In the genomic region with DNA sequence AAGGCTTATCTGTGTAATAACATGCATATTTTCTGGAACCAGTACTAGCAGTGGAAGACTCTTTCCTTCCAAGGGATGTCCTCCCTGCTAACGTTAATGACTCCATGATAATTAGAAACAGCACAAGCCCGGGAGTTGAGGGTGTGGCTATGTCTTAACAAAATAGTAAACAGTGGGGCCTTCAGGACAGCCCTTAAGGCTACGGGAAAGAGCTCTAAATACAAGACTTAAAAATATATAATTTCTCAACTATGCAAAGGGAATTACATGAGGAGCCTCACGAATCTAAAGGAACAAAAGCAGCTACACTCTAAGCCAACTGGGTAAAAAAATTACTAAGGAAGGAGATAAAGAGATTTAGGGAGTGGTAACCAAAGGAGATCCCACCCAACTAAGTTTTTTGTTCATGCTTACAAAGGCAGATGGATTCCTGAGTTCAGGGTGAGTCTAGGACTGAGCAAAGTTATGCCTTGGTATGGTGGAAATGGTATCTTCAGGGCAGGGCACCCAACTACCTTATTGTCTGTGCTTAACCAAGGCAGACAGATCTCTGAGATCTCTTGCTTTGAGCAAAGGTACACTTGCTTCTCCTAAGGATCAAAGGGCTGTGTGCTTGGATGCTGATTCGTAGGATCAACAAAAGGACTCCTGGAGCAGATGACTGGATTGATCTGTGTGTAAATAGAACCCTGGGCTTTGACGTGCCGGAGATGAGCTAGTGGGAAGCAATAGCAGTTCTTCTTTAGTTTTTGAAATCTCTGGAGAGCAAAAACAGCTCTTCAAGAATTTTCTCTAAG, we compare ENCODE assay signal across 25 mouse cellular contexts. TPM values are rescaled to one million over a fixed set of nuclear protein-coding genes. Genes with fewer than 3 reads are reported as not detected.
DNase-seq lines count a peak whose midpoint lies in the region; ATAC-seq and TF ChIP-seq lines count a peak whose summit lies in the region.
"Had no signal": no experiment of that assay in that cellular context is flagged by ENCODE, and none has a peak within 500 bp of the region (broad histone marks: within the 10 kb centered on the region; RNA-seq: fewer than 3 reads in every experiment).

No protein-coding gene starts in this region.

- no peak overlapping the region for H3K4me3 ChIP-seq in embryonic facial prominence, embryonic 12.5 days
- no peak overlapping the region for H3K4me3 ChIP-seq in embryonic facial prominence, embryonic 10.5 days
- H3K4me3 ChIP-seq in layer of hippocampus, adult 2 months: no peak overlapping the region
- H3K4me3 ChIP-seq in stomach, embryonic 15.5 days (replicated peaks): no peak overlapping the region
- no peak overlapping the region for H3K4me3 ChIP-seq in stomach, postnatal 0 days (ENCODE audit: low read depth, low read length)
- H3K4me3 ChIP-seq in intestine, embryonic 16.5 days (ENCODE audit: low read length): no peak overlapping the region
- H3K4me3 ChIP-seq: neural tube, embryonic 13.5 days had no signal

- TF ChIP-seq EP300 in stomach, postnatal 0 days (optimal IDR thresholded peaks at IDR 0.05): no peak

- 34% methylated on average over 7 of the region's 7 CpGs for WGBS in embryonic facial prominence, embryonic 12.5 days
- WGBS in embryonic facial prominence, embryonic 10.5 days: 41% methylated on average over 7 of the region's 7 CpGs
- 50% methylated on average over 7 of the region's 7 CpGs for WGBS in stomach, embryonic 15.5 days
- 32% methylated on average over 7 of the region's 7 CpGs for WGBS in stomach, postnatal 0 days
- WGBS in intestine, embryonic 16.5 days: 37% methylated on average over 7 of the region's 7 CpGs

- H3K9ac ChIP-seq in embryonic facial prominence, embryonic 12.5 days: no peak overlapping the region
- no peak overlapping the region for H3K9ac ChIP-seq in stomach, embryonic 15.5 days
- no peak overlapping the region for H3K9ac ChIP-seq in stomach, postnatal 0 days (ENCODE audit: low read length)
- H3K9ac ChIP-seq in intestine, embryonic 16.5 days (ENCODE audit: low read depth, low read length): no peak overlapping the region
- H3K9ac ChIP-seq: forebrain, postnatal 0 days; neural tube, embryonic 13.5 days had no signal

- no peak for ATAC-seq in embryonic facial prominence, embryonic 12.5 days (ENCODE audit: insufficient number of reproducible peaks, insufficient read depth, low FRiP score, low TSS enrichment)
- ATAC-seq in stomach, embryonic 15.5 days (ENCODE audit: insufficient read depth, low FRiP score, low read depth): no peak
- no peak for ATAC-seq in stomach, postnatal 0 days (ENCODE audit: low FRiP score, low TSS enrichment)
- no peak for ATAC-seq in intestine, embryonic 16.5 days
- ATAC-seq: intestine, postnatal 0 days had no signal

- H3K4me1 ChIP-seq in embryonic facial prominence, embryonic 12.5 days: peaks cover 16% of the 10 kb centered on the region
- H3K4me1 ChIP-seq in embryonic facial prominence, embryonic 10.5 days: peaks cover 40% of the 10 kb centered on the region
- peaks cover 11% of the 10 kb centered on the region; the same call in 1 of the 2 replicates for H3K4me1 ChIP-seq in stomach, embryonic 15.5 days
- H3K4me1 ChIP-seq in stomach, postnatal 0 days (replicated peaks; ENCODE audit: control insufficient read depth, insufficient read depth): peaks cover 3% of the 10 kb centered on the region; the same call in 1 of the 2 replicates
- peaks cover 20% of the 10 kb centered on the region for H3K4me1 ChIP-seq in intestine, embryonic 16.5 days (ENCODE audit: control insufficient read depth, insufficient read depth, low read length)

- 0 out of 2 replicates have a peak overlapping the region, but pooled peaks have one; percentile 37 for H3K27ac ChIP-seq in embryonic facial prominence, embryonic 12.5 days
- no peak overlapping the region for H3K27ac ChIP-seq in embryonic facial prominence, embryonic 10.5 days (replicated peaks)
- peak overlapping the region; percentile 65 for H3K27ac ChIP-seq in layer of hippocampus, adult 2 months
- peak overlapping the region; percentile 11; the same call in 1 of the 2 replicates for H3K27ac ChIP-seq in stomach, embryonic 15.5 days
- H3K27ac ChIP-seq in stomach, postnatal 0 days (replicated peaks): no peak overlapping the region
- no peak overlapping the region for H3K27ac ChIP-seq in intestine, embryonic 16.5 days (ENCODE audit: low read length)
- H3K27ac ChIP-seq: kidney, postnatal 0 days had no signal

- TF ChIP-seq CTCF in layer of hippocampus, adult 2 months (conservative IDR thresholded peaks at IDR 0.05): no peak
- no peak for TF ChIP-seq CTCF in stomach, postnatal 0 days (IDR thresholded peaks at IDR 0.05; ENCODE audit: low read depth)

- H3K27me3 ChIP-seq in embryonic facial prominence, embryonic 12.5 days: no peaks in the 10 kb centered on the region
- no peaks in the 10 kb centered on the region for H3K27me3 ChIP-seq in embryonic facial prominence, embryonic 10.5 days (replicated peaks; ENCODE audit: low read depth, poor library complexity, severe bottlenecking)
- no peaks in the 10 kb centered on the region for H3K27me3 ChIP-seq in stomach, embryonic 15.5 days (replicated peaks)
- no peaks in the 10 kb centered on the region for H3K27me3 ChIP-seq in stomach, postnatal 0 days (ENCODE audit: control insufficient read depth, insufficient read depth, low read length)
- H3K27me3 ChIP-seq in intestine, embryonic 16.5 days (replicated peaks; ENCODE audit: control insufficient read depth, insufficient read depth, low read length): no peaks in the 10 kb centered on the region
- H3K27me3 ChIP-seq: neural tube, embryonic 13.5 days had no signal

- no peak overlapping the region for H3K4me2 ChIP-seq in embryonic facial prominence, embryonic 12.5 days (replicated peaks)
- H3K4me2 ChIP-seq in stomach, embryonic 15.5 days: no peak overlapping the region
- H3K4me2 ChIP-seq in stomach, postnatal 0 days (replicated peaks; ENCODE audit: low read depth): no peak overlapping the region
- H3K4me2 ChIP-seq in intestine, embryonic 16.5 days (ENCODE audit: low read depth, low read length): no peak overlapping the region
- H3K4me2 ChIP-seq: heart, embryonic 11.5 days; neural tube, embryonic 13.5 days had no signal

- peaks cover 10% of the 10 kb centered on the region for H3K36me3 ChIP-seq in embryonic facial prominence, embryonic 12.5 days
- peaks cover 22% of the 10 kb centered on the region for H3K36me3 ChIP-seq in embryonic facial prominence, embryonic 10.5 days (replicated peaks)
- peaks cover 3% of the 10 kb centered on the region for H3K36me3 ChIP-seq in stomach, embryonic 15.5 days
- peaks cover 4% of the 10 kb centered on the region; the same call in 1 of the 2 replicates for H3K36me3 ChIP-seq in stomach, postnatal 0 days (ENCODE audit: control insufficient read depth, insufficient read depth, low read length)
- peaks cover 3% of the 10 kb centered on the region; the same call in 1 of the 2 replicates for H3K36me3 ChIP-seq in intestine, embryonic 16.5 days (ENCODE audit: control insufficient read depth, insufficient read depth, low read length)

- H3K9me3 ChIP-seq in embryonic facial prominence, embryonic 12.5 days: no peaks in the 10 kb centered on the region
- H3K9me3 ChIP-seq in embryonic facial prominence, embryonic 10.5 days: no peaks in the 10 kb centered on the region
- no peaks in the 10 kb centered on the region for H3K9me3 ChIP-seq in stomach, embryonic 15.5 days
- no peaks in the 10 kb centered on the region for H3K9me3 ChIP-seq in stomach, postnatal 0 days (ENCODE audit: control insufficient read depth, low read length)
- no peaks in the 10 kb centered on the region for H3K9me3 ChIP-seq in intestine, embryonic 16.5 days (ENCODE audit: control insufficient read depth, low read length)
- H3K9me3 ChIP-seq: neural tube, embryonic 13.5 days had no signal

- no peak for DNase-seq in embryonic facial prominence, embryonic 10.5 days (ENCODE audit: low spot score)
- DNase-seq in layer of hippocampus, adult 2 months (ENCODE audit: low spot score in 2 of 2): no peak
- DNase-seq in layer of hippocampus, adult 9-11 months: no peak
- no peak for DNase-seq in stomach, postnatal 0 days (ENCODE audit: low spot score)
- peak; percentile 77 for DNase-seq in yolk sac, embryonic 10.5 days (ENCODE audit: low spot score)
- DNase-seq: adrenal gland, adult 2 months; cerebellum, adult 9-11 months; heart, postnatal 36 days; layer of hippocampus, postnatal 36 days; lung, adult 18-20 months; lung, postnatal 14 days; right cerebral cortex, adult 18-20 months; thymus, adult 2 months had no signal

RNA-seq across cellular contexts. Expression of a gene that starts 2.4 kb away (rescaled TPM):
- polyA plus RNA-seq in embryonic facial prominence, embryonic 12.5 days (2016; fragmentation: Nextera tagmentation; extraction: Ambion mirVana): 135 and 137 TPM in 2 replicates
- 85.5 and 87.8 TPM in 2 replicates for polyA plus RNA-seq in embryonic facial prominence, embryonic 10.5 days (2016; fragmentation: Nextera tagmentation; extraction: Ambion mirVana)
- total RNA-seq in layer of hippocampus, adult 2 months (2021): 100 to 1,000 TPM; 462 to 510 TPM
- polyA plus RNA-seq in stomach, embryonic 15.5 days (2015; fragmentation: Nextera tagmentation; extraction: Ambion mirVana): 78.6 and 79.3 TPM in 2 replicates
- 40.6 and 43.9 TPM in 2 replicates for polyA plus RNA-seq in stomach, postnatal 0 days (2015; fragmentation: Nextera tagmentation; extraction: Ambion mirVana)
- 56.6 and 57.4 TPM in 2 replicates for polyA plus RNA-seq in intestine, embryonic 16.5 days (2015; fragmentation: Nextera tagmentation; extraction: Ambion mirVana)

RNA-seq across cellular contexts. Expression of a gene that starts 9.4 kb away (rescaled TPM):
- not detected in 2 replicates for polyA plus RNA-seq in embryonic facial prominence, embryonic 12.5 days (2016; fragmentation: Nextera tagmentation; extraction: Ambion mirVana)
- polyA plus RNA-seq in embryonic facial prominence, embryonic 10.5 days (2016; fragmentation: Nextera tagmentation; extraction: Ambion mirVana): not detected in 2 replicates
- total RNA-seq in layer of hippocampus, adult 2 months (2021): not detected
- polyA plus RNA-seq in stomach, embryonic 15.5 days (2015; fragmentation: Nextera tagmentation; extraction: Ambion mirVana): not detected in 2 replicates
- not detected in 2 replicates for polyA plus RNA-seq in stomach, postnatal 0 days (2015; fragmentation: Nextera tagmentation; extraction: Ambion mirVana)
- not detected in 2 replicates for polyA plus RNA-seq in intestine, embryonic 16.5 days (2015; fragmentation: Nextera tagmentation; extraction: Ambion mirVana)
- total RNA-seq: adrenal gland, adult 2 months; forebrain, postnatal 0 days; heart, postnatal 36 days; layer of hippocampus, postnatal 36 days; megakaryocyte, adult 5-6 weeks; monocyte, adult 5-6 weeks had no signal
- polyA plus RNA-seq: adrenal gland, adult 2 months; embryonic facial prominence, embryonic 14.5 days; forebrain, postnatal 0 days; gonadal fat pad, adult 2 months; heart, embryonic 11.5 days; intestine, postnatal 0 days; kidney, postnatal 0 days; neural tube, embryonic 13.5 days; thymus, adult 2 months had no signal

RNA-seq across cellular contexts. Expression of a gene that starts 10.8 kb away (rescaled TPM):
- 943 and 948 TPM in 2 replicates for polyA plus RNA-seq in embryonic facial prominence, embryonic 12.5 days (2016; fragmentation: Nextera tagmentation; extraction: Ambion mirVana)
- polyA plus RNA-seq in embryonic facial prominence, embryonic 10.5 days (2016; fragmentation: Nextera tagmentation; extraction: Ambion mirVana): 906 and 913 TPM in 2 replicates
- total RNA-seq in layer of hippocampus, adult 2 months (2021): 100 to 1,000 TPM; 495 to 504 TPM
- 933 and 955 TPM in 2 replicates for polyA plus RNA-seq in stomach, embryonic 15.5 days (2015; fragmentation: Nextera tagmentation; extraction: Ambion mirVana)
- 828 and 879 TPM in 2 replicates for polyA plus RNA-seq in stomach, postnatal 0 days (2015; fragmentation: Nextera tagmentation; extraction: Ambion mirVana)
- polyA plus RNA-seq in intestine, embryonic 16.5 days (2015; fragmentation: Nextera tagmentation; extraction: Ambion mirVana): 853 and 934 TPM in 2 replicates

RNA-seq across cellular contexts. Expression of a gene that starts 29.7 kb away (rescaled TPM):
- 6.5 and 7.5 TPM in 2 replicates for polyA plus RNA-seq in embryonic facial prominence, embryonic 12.5 days (2016; fragmentation: Nextera tagmentation; extraction: Ambion mirVana)
- 5.2 and 6.9 TPM in 2 replicates for polyA plus RNA-seq in embryonic facial prominence, embryonic 10.5 days (2016; fragmentation: Nextera tagmentation; extraction: Ambion mirVana)
- 100 to 1,000 TPM; 321 to 335 TPM for total RNA-seq in layer of hippocampus, adult 2 months (2021)
- 1.9 TPM in 2 replicates for polyA plus RNA-seq in stomach, embryonic 15.5 days (2015; fragmentation: Nextera tagmentation; extraction: Ambion mirVana)
- 1.2 and 1.4 TPM in 2 replicates for polyA plus RNA-seq in stomach, postnatal 0 days (2015; fragmentation: Nextera tagmentation; extraction: Ambion mirVana)
- 2.1 and 2.7 TPM in 2 replicates for polyA plus RNA-seq in intestine, embryonic 16.5 days (2015; fragmentation: Nextera tagmentation; extraction: Ambion mirVana)
- total RNA-seq: monocyte, adult 5-6 weeks had no signal

Comparison
In these comparisons a context has a peak if more than half of its experiments do, and no peak if none do; other contexts are left out.
1. H3K27ac ChIP-seq: peak in embryonic facial prominence, embryonic 12.5 days (single experiment), layer of hippocampus, adult 2 months (single experiment) and stomach, embryonic 15.5 days (single experiment); none in embryonic facial prominence, embryonic 10.5 days (single experiment), stomach, postnatal 0 days (single experiment) and intestine, embryonic 16.5 days (single experiment).